Mouse (Mus musculus): Measurements from ENCODE around the gene F2rl3. TPM values are rescaled to one million over a fixed set of nuclear protein-coding genes. Genes with fewer than 3 reads are reported as not detected.

Gene F2rl3
- polyA plus RNA-seq, 1 experiment from 2014 or later: 0.46 TPM

DNA sequence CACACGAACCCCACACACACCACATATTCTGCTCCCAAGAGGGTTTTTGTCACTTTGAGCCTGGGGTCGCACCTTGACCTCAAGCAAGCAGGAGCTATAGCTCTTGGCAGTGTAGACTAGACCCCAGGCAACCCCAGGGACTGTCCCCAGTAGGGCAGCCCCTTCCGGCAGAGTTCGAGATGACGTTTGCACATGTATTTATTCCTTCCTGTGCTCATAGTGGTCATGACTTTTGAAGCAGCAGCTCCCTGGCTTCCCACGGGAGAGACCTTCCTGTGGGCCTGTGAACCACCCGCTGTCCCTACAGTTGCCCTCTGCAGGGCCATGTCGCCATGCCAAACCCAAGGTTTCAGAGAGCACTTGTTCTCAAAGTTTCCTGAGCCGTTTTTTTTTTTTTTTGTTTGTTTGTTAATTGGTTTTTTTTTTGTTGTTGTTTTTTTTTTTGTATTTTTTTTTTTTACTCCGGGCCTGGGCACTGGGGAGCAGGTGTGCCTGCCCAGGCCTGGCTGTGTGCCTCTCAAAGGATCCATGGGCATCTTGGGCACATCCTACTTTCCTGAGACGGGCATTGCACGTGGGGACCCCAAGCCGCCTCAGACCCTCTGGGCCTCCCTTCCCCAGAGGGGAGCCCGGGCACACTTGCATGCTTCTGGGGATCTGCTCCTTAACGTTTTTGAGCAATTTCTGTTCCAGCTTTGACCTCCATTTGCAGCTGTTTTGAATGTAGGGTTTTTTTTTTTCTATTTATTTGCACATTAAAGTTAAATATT is 4.1 kb upstream of the F2rl3 start:
- no peaks in the 10 kb centered on the region for H3K4me1 ChIP-seq (ENCODE audit: control insufficient read depth, insufficient read depth, low read depth, low read length)
- no peaks in the 10 kb centered on the region for H3K27me3 ChIP-seq (replicated peaks; ENCODE audit: control insufficient read depth, insufficient read depth, low read length)
- H3K4me2 ChIP-seq (ENCODE audit: low read length): no peak overlapping the region
- ATAC-seq: no peak
- H3K27ac ChIP-seq (ENCODE audit: low read depth, low read length): no peak overlapping the region
- no peak overlapping the region for H3K9ac ChIP-seq (ENCODE audit: low read depth, low read length)
- no peaks in the 10 kb centered on the region for H3K9me3 ChIP-seq (ENCODE audit: control insufficient read depth, low read length)
- peaks cover 41% of the 10 kb centered on the region for H3K36me3 ChIP-seq (ENCODE audit: control insufficient read depth, insufficient read depth, low read length)
- 92% methylated on average over 15 of the region's 15 CpGs for WGBS
- no peak overlapping the region for H3K4me3 ChIP-seq (ENCODE audit: low read length)

GRCm38 (mm10) chr8:72758310-72758709 is 3.4 kb upstream of the F2rl3 start:
- H3K27me3 ChIP-seq (replicated peaks; ENCODE audit: control insufficient read depth, insufficient read depth, low read length): no peaks in the 10 kb centered on the region
- no peaks in the 10 kb centered on the region for H3K4me1 ChIP-seq (ENCODE audit: control insufficient read depth, insufficient read depth, low read depth, low read length)
- H3K36me3 ChIP-seq (ENCODE audit: control insufficient read depth, insufficient read depth, low read length): peaks cover 37% of the 10 kb centered on the region
- H3K27ac ChIP-seq (ENCODE audit: low read depth, low read length): no peak overlapping the region
- no peaks in the 10 kb centered on the region for H3K9me3 ChIP-seq (ENCODE audit: control insufficient read depth, low read length)
- H3K9ac ChIP-seq (ENCODE audit: low read depth, low read length): no peak overlapping the region
- H3K4me3 ChIP-seq (ENCODE audit: low read length): no peak overlapping the region
- H3K4me2 ChIP-seq (ENCODE audit: low read length): no peak overlapping the region
- ATAC-seq: no peak

GRCm38 (mm10) chr8:72760216-72760615 is 1.5 kb upstream of the F2rl3 start:
- H3K27ac ChIP-seq (ENCODE audit: low read depth, low read length): no peak overlapping the region
- H3K9ac ChIP-seq (ENCODE audit: low read depth, low read length): no peak overlapping the region
- no peaks in the 10 kb centered on the region for H3K9me3 ChIP-seq (ENCODE audit: control insufficient read depth, low read length)
- H3K36me3 ChIP-seq (ENCODE audit: control insufficient read depth, insufficient read depth, low read length): peaks cover 28% of the 10 kb centered on the region
- WGBS: 89% methylated on average over 3 of the region's 3 CpGs
- H3K4me1 ChIP-seq (ENCODE audit: control insufficient read depth, insufficient read depth, low read depth, low read length): no peaks in the 10 kb centered on the region
- no peak overlapping the region for H3K4me2 ChIP-seq (ENCODE audit: low read length)
- H3K4me3 ChIP-seq (ENCODE audit: low read length): no peak overlapping the region
- no peak for ATAC-seq
- no peaks in the 10 kb centered on the region for H3K27me3 ChIP-seq (replicated peaks; ENCODE audit: control insufficient read depth, insufficient read depth, low read length)

DNA sequence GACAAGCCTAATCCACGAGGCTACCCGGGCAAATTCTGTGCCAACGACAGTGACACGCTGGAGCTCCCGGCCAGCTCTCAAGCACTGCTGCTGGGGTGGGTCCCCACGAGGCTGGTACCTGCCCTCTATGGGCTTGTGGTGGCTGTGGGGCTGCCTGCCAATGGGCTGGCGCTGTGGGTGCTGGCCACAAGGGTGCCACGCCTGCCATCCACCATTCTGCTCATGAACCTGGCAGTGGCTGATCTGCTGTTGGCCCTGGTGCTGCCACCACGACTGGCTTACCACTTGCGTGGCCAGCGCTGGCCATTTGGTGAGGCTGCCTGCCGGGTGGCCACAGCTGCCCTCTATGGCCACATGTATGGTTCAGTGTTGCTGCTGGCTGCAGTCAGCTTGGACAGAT is 626 bp downstream of the F2rl3 start:
- Histone ChIP-seq H3K4me1 (ENCODE audit: control insufficient read depth, insufficient read depth, low read depth, low read length) (no peaks in the 10 kb centered on the region), H3K9ac (ENCODE audit: low read depth, low read length) (no peak overlapping the region), H3K9me3 (ENCODE audit: control insufficient read depth, low read length) (no peaks in the 10 kb centered on the region), H3K36me3 (ENCODE audit: control insufficient read depth, insufficient read depth, low read length) (peaks cover 12% of the 10 kb centered on the region), H3K27ac (ENCODE audit: low read depth, low read length) (no peak overlapping the region), H3K4me3 (ENCODE audit: low read length) (no peak overlapping the region), H3K27me3 (replicated peaks; ENCODE audit: control insufficient read depth, insufficient read depth, low read length) (no peaks in the 10 kb centered on the region), H3K4me2 (ENCODE audit: low read length) (no peak overlapping the region)
- ATAC-seq: no peak
- WGBS: 94% methylated on average over 12 of the region's 12 CpGs

DNA sequence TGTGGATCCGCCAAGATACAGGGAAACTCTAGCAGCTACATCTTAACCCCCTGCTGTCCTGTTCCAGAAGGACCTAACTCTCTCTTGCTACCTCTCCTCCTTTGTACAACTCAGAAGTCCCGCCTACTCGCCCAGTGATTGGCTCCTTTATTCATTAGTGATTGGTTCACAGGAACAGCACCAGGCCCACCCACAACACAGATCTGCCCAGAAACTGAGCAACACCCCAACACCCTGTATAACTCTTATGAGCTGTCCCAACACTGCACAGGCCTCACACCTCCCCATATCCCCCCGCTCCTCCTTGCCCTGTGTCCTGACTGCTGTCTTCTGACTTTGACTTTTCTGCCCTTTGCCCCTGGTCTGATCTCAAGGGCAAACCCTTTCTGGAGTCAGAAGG is 4.0 kb downstream of the F2rl3 start:
- Histone ChIP-seq H3K27me3 (replicated peaks; ENCODE audit: control insufficient read depth, insufficient read depth, low read length) (no peaks in the 10 kb centered on the region), H3K4me1 (ENCODE audit: control insufficient read depth, insufficient read depth, low read depth, low read length) (no peaks in the 10 kb centered on the region), H3K4me2 (ENCODE audit: low read length) (no peak overlapping the region), H3K9ac (ENCODE audit: low read depth, low read length) (no peak overlapping the region), H3K36me3 (ENCODE audit: control insufficient read depth, insufficient read depth, low read length) (no peaks in the 10 kb centered on the region), H3K4me3 (ENCODE audit: low read length) (no peak overlapping the region), H3K9me3 (ENCODE audit: control insufficient read depth, low read length) (no peaks in the 10 kb centered on the region), H3K27ac (ENCODE audit: low read depth, low read length) (no peak overlapping the region)
- no peak for ATAC-seq
- 70% methylated on average over 4 of the region's 4 CpGs for WGBS

- H3K27ac ChIP-seq (ENCODE audit: low read depth, low read length): no peak overlapping the region
Observed at GRCm38 (mm10) chr8:72766777-72767176, 5.1 kb downstream of the F2rl3 start.

GRCm38 (mm10) chr8:72777797-72778196 is 16.1 kb downstream of the F2rl3 start:
- Histone ChIP-seq H3K4me1 (ENCODE audit: control insufficient read depth, insufficient read depth, low read depth, low read length) (no peaks in the 10 kb centered on the region), H3K4me2 (ENCODE audit: low read length) (no peak overlapping the region), H3K27me3 (replicated peaks; ENCODE audit: control insufficient read depth, insufficient read depth, low read length) (no peaks in the 10 kb centered on the region), H3K9me3 (ENCODE audit: control insufficient read depth, low read length) (no peaks in the 10 kb centered on the region), H3K9ac (ENCODE audit: low read depth, low read length) (no peak overlapping the region), H3K27ac (ENCODE audit: low read depth, low read length) (no peak overlapping the region), H3K4me3 (ENCODE audit: low read length) (no peak overlapping the region), H3K36me3 (ENCODE audit: control insufficient read depth, insufficient read depth, low read length) (no peaks in the 10 kb centered on the region)
- 68% methylated on average over 1 of the region's 1 CpGs for WGBS
- ATAC-seq: no peak

More at GRCm38 (mm10) chr8:72766777-72767176, 5.1 kb downstream of the F2rl3 start:
- H3K9me3 ChIP-seq (ENCODE audit: control insufficient read depth, low read length): no peaks in the 10 kb centered on the region
- 24% methylated on average over 7 of the region's 7 CpGs for WGBS
- no peak overlapping the region for H3K9ac ChIP-seq (ENCODE audit: low read depth, low read length)
- H3K4me3 ChIP-seq (ENCODE audit: low read length): no peak overlapping the region
- H3K27me3 ChIP-seq (replicated peaks; ENCODE audit: control insufficient read depth, insufficient read depth, low read length): no peaks in the 10 kb centered on the region
- no peak overlapping the region for H3K4me2 ChIP-seq (ENCODE audit: low read length)
- ATAC-seq: no peak
- no peaks in the 10 kb centered on the region for H3K4me1 ChIP-seq (ENCODE audit: control insufficient read depth, insufficient read depth, low read depth, low read length)
- H3K36me3 ChIP-seq (ENCODE audit: control insufficient read depth, insufficient read depth, low read length): no peaks in the 10 kb centered on the region

GRCm38 (mm10) chr8:72780644-72781043 is 19.0 kb downstream of the F2rl3 start:
- Histone ChIP-seq H3K9ac (ENCODE audit: low read depth, low read length) (no peak overlapping the region), H3K36me3 (ENCODE audit: control insufficient read depth, insufficient read depth, low read length) (no peaks in the 10 kb centered on the region), H3K27ac (ENCODE audit: low read depth, low read length) (no peak overlapping the region), H3K27me3 (replicated peaks; ENCODE audit: control insufficient read depth, insufficient read depth, low read length) (no peaks in the 10 kb centered on the region), H3K4me2 (ENCODE audit: low read length) (no peak overlapping the region), H3K4me1 (ENCODE audit: control insufficient read depth, insufficient read depth, low read depth, low read length) (no peaks in the 10 kb centered on the region), H3K9me3 (ENCODE audit: control insufficient read depth, low read length) (no peaks in the 10 kb centered on the region), H3K4me3 (ENCODE audit: low read length) (no peak overlapping the region)
- no peak for ATAC-seq
- WGBS: 93% methylated on average over 4 of the region's 4 CpGs

- Histone ChIP-seq H3K4me2 (ENCODE audit: low read length) (no peak overlapping the region), H3K4me3 (ENCODE audit: low read length) (no peak overlapping the region), H3K27me3 (replicated peaks; ENCODE audit: control insufficient read depth, insufficient read depth, low read length) (no peaks in the 10 kb centered on the region), H3K9ac (ENCODE audit: low read depth, low read length) (no peak overlapping the region), H3K36me3 (ENCODE audit: control insufficient read depth, insufficient read depth, low read length) (no peaks in the 10 kb centered on the region), H3K4me1 (ENCODE audit: control insufficient read depth, insufficient read depth, low read depth, low read length) (no peaks in the 10 kb centered on the region), H3K27ac (ENCODE audit: low read depth, low read length) (no peak overlapping the region), H3K9me3 (ENCODE audit: control insufficient read depth, low read length) (no peaks in the 10 kb centered on the region; the same call in 1 of the 2 replicates)
- ATAC-seq: no peak
- WGBS: 90% methylated on average over 2 of the region's 2 CpGs
Observed at GRCm38 (mm10) chr8:72801583-72801982, 39.9 kb downstream of the F2rl3 start.

All from hindbrain, embryonic 16.5 days (tissue).